ENCODE assay signal across 17 mouse cellular contexts in genomic region chr17:14544343-14545002, GRCm38 (mm10).
DNase-seq lines count a peak whose midpoint lies in the region; ATAC-seq and TF ChIP-seq lines count a peak whose summit lies in the region.
"Had no signal": no experiment of that assay in that cellular context is flagged by ENCODE, and none has a peak within 500 bp of the region (broad histone marks: within the 10 kb centered on the region; RNA-seq: fewer than 3 reads in every experiment).

No protein-coding gene starts in this region.

- no peak overlapping the region for H3K9ac ChIP-seq in hindbrain, embryonic 14.5 days
- H3K9ac ChIP-seq in midbrain, embryonic 16.5 days (ENCODE audit: low read depth, low read length): no peak overlapping the region
- H3K9ac ChIP-seq: heart, embryonic 15.5 days; limb, embryonic 15.5 days had no signal

- no peak for TF ChIP-seq CTCF in layer of hippocampus, adult 2 months (conservative IDR thresholded peaks at IDR 0.05)

- no peak overlapping the region for H3K4me2 ChIP-seq in hindbrain, embryonic 14.5 days (replicated peaks)
- no peak overlapping the region for H3K4me2 ChIP-seq in midbrain, embryonic 16.5 days (ENCODE audit: low read length)
- H3K4me2 ChIP-seq: heart, embryonic 15.5 days; limb, embryonic 15.5 days had no signal

- H3K9me3 ChIP-seq in hindbrain, embryonic 14.5 days (ENCODE audit: control insufficient read depth, low read length): peaks cover 11% of the 10 kb centered on the region
- H3K9me3 ChIP-seq in midbrain, embryonic 16.5 days (replicated peaks; ENCODE audit: control insufficient read depth, low read length, poor library complexity, severe bottlenecking): peaks cover 10% of the 10 kb centered on the region
- H3K9me3 ChIP-seq: heart, embryonic 15.5 days; limb, embryonic 15.5 days had no signal

- peak; percentile 48 for DNase-seq in embryo, embryonic 10 days (ENCODE audit: low spot score)
- no peak for DNase-seq in embryo, embryonic 9.5 days (ENCODE audit: extremely low spot score)
- peak in 1 of 2 experiments; percentile 26 for DNase-seq in layer of hippocampus, adult 2 months (ENCODE audit: low spot score in 2 of 2)
- no peak for DNase-seq in layer of hippocampus, postnatal 25 days (ENCODE audit: extremely low spot score in 1 of 2, low spot score in 1 of 2)
- DNase-seq in hindbrain, embryonic 14.5 days (ENCODE audit: low spot score): peak; percentile 57
- DNase-seq in heart, adult 8-10 months (ENCODE audit: low spot score): no peak
- no peak for DNase-seq in ovary, postnatal 36 days (ENCODE audit: low spot score)
- DNase-seq: adrenal gland, adult 8-10 months; cerebellum, adult 8-10 months; lung, adult 18-20 months; right cerebral cortex, postnatal 25 days; thymus, adult 18-20 months had no signal

- WGBS in hindbrain, embryonic 14.5 days: 56% methylated on average over 4 of the region's 4 CpGs
- WGBS in midbrain, embryonic 16.5 days: 53% methylated on average over 4 of the region's 4 CpGs

- no peaks in the 10 kb centered on the region for H3K36me3 ChIP-seq in hindbrain, embryonic 14.5 days (replicated peaks; ENCODE audit: control insufficient read depth, insufficient read depth)
- no peaks in the 10 kb centered on the region for H3K36me3 ChIP-seq in midbrain, embryonic 16.5 days (ENCODE audit: control insufficient read depth, insufficient read depth, low read length)
- H3K36me3 ChIP-seq: heart, embryonic 15.5 days; limb, embryonic 15.5 days had no signal

- H3K27ac ChIP-seq in layer of hippocampus, adult 2 months: peak overlapping the region; percentile 9; the same call in 1 of the 2 replicates
- H3K27ac ChIP-seq in hindbrain, embryonic 14.5 days: no peak overlapping the region
- H3K27ac ChIP-seq in midbrain, embryonic 16.5 days (ENCODE audit: low read length): no peak overlapping the region
- H3K27ac ChIP-seq: heart, embryonic 15.5 days; macrophage had no signal

- H3K4me1 ChIP-seq in hindbrain, embryonic 14.5 days (replicated peaks; ENCODE audit: control insufficient read depth, insufficient read depth, low read length): no peaks in the 10 kb centered on the region; the same call in 1 of the 2 replicates
- H3K4me1 ChIP-seq in midbrain, embryonic 16.5 days (ENCODE audit: control insufficient read depth, insufficient read depth, low read length): 0 out of 2 replicates have a peak, but pooled peaks cover 4% of the 10 kb centered on the region
- H3K4me1 ChIP-seq: limb, embryonic 15.5 days had no signal

- no peak overlapping the region for H3K4me3 ChIP-seq in layer of hippocampus, adult 2 months
- no peak overlapping the region for H3K4me3 ChIP-seq in hindbrain, embryonic 14.5 days (replicated peaks; ENCODE audit: low read length)
- H3K4me3 ChIP-seq in midbrain, embryonic 16.5 days (ENCODE audit: low read depth, low read length): no peak overlapping the region
- H3K4me3 ChIP-seq: erythroblast, embryonic 14.5 days; heart, embryonic 15.5 days; limb, embryonic 15.5 days had no signal

- ATAC-seq in hindbrain, embryonic 14.5 days (ENCODE audit: low FRiP score): peak; percentile 84
- peak; percentile 88 for ATAC-seq in midbrain, embryonic 16.5 days

- no peaks in the 10 kb centered on the region for H3K27me3 ChIP-seq in hindbrain, embryonic 14.5 days (ENCODE audit: control insufficient read depth, insufficient read depth, low read length)
- H3K27me3 ChIP-seq in midbrain, embryonic 16.5 days (ENCODE audit: control insufficient read depth, insufficient read depth, low read depth, low read length): no peaks in the 10 kb centered on the region
- H3K27me3 ChIP-seq: heart, embryonic 15.5 days; limb, embryonic 15.5 days had no signal

Comparison
In these comparisons a context has a peak if more than half of its experiments do, and no peak if none do; other contexts are left out.
1. DNase-seq: peak in embryo, embryonic 10 days (single experiment) and hindbrain, embryonic 14.5 days (single experiment); none in embryo, embryonic 9.5 days (single experiment), layer of hippocampus, postnatal 25 days (0 of 2), heart, adult 8-10 months (single experiment) and ovary, postnatal 36 days (single experiment).